Mouse (Mus musculus): Measurements from ENCODE around the gene Myh9. TPM values are rescaled to one million over a fixed set of nuclear protein-coding genes. Genes with fewer than 3 reads are reported as not detected.

Gene Myh9
- polyA plus RNA-seq, 1 experiment from 2014 or later, result 14.6 TPM

- peak overlapping the region; percentile 53; the same call in 1 of the 2 replicates for H3K27ac ChIP-seq
- WGBS, result 9% methylated on average over 10 of the region's 10 CpGs
- no peak for DNase-seq (ENCODE audit: low spot score)
- H3K4me2 ChIP-seq (replicated peaks), result peak overlapping the region; percentile 96
- peaks cover 36% of the 10 kb centered on the region for H3K4me1 ChIP-seq (replicated peaks; ENCODE audit: control insufficient read depth, insufficient read depth, low read length)
- H3K27me3 ChIP-seq (ENCODE audit: control insufficient read depth, insufficient read depth, low read length), result no peaks in the 10 kb centered on the region
- H3K9ac ChIP-seq, result peak overlapping the region; percentile 89; the same call in 1 of the 2 replicates
- no peaks in the 10 kb centered on the region for H3K36me3 ChIP-seq (replicated peaks; ENCODE audit: control insufficient read depth, insufficient read depth)
- no peaks in the 10 kb centered on the region for H3K9me3 ChIP-seq (ENCODE audit: control insufficient read depth, low read length)
- peak overlapping the region; percentile 95 for H3K4me3 ChIP-seq (replicated peaks; ENCODE audit: low read length)
- ATAC-seq (ENCODE audit: low FRiP score), result no peak
Observed at GRCm38 (mm10) chr15:77839529-77840286, 2.3 kb downstream of the Myh9 start.

DNA sequence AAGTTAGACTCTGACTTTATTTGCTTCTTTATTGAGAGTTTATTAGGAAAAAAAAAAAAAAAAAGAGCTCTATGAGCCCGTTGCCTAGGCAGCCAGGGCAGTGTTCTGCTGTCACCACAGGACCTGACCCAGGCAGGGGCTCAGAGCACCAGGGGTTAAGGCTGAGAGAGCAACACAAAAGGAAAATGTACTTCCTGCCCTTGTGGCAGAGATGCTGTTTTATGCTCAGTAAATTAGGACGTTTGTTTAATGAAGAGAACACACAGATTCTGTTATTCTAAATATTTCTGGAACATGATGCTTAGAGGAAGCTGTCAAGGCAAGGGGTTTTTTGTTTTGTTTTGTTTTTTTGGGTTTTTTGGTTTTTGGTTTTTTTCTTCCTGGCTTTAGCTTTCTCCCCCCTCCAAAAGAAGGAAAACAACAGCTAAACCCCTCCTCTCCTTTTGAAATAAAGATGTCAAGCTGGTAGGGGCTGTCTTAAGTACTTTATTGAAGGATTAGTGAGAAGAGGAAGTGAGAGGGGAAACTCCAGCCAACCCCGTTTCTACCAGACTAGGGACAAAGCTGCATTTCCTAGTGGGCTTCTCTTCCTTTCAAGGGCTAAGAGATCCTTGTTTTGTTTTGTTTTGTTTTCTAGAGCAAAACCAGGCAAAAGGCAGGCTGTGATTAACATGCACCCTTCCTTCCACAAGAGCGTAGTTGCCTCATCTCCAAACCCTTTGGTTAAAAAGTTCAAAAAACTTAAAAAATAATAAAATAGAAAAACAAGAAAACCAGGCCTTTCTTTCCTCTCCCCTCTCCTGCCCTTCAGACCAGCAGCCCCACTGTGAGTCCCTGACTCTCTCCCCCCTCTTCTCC, 3.2 kb downstream of the Myh9 start:
- Histone ChIP-seq H3K4me3 (replicated peaks; ENCODE audit: low read length) (no peak overlapping the region), H3K27ac (peak overlapping the region; percentile 53; the same call in 1 of the 2 replicates), H3K27me3 (ENCODE audit: control insufficient read depth, insufficient read depth, low read length) (no peaks in the 10 kb centered on the region), H3K9ac (no peak overlapping the region), H3K4me1 (replicated peaks; ENCODE audit: control insufficient read depth, insufficient read depth, low read length) (peaks cover 36% of the 10 kb centered on the region), H3K36me3 (replicated peaks; ENCODE audit: control insufficient read depth, insufficient read depth) (no peaks in the 10 kb centered on the region), H3K9me3 (ENCODE audit: control insufficient read depth, low read length) (no peaks in the 10 kb centered on the region), H3K4me2 (replicated peaks) (peak overlapping the region; percentile 96)
- WGBS, result 16% methylated on average over 4 of the region's 4 CpGs
- DNase-seq (ENCODE audit: low spot score) (no peak), ATAC-seq (ENCODE audit: low FRiP score) (no peak)

GRCm38 (mm10) chr15:77837444-77838117, 4.4 kb downstream of the Myh9 start:
- no peak for ATAC-seq (ENCODE audit: low FRiP score)
- Histone ChIP-seq H3K27ac (no peak overlapping the region), H3K4me3 (replicated peaks; ENCODE audit: low read length) (no peak overlapping the region), H3K36me3 (replicated peaks; ENCODE audit: control insufficient read depth, insufficient read depth) (no peaks in the 10 kb centered on the region), H3K9ac (no peak overlapping the region), H3K4me1 (replicated peaks; ENCODE audit: control insufficient read depth, insufficient read depth, low read length) (peaks cover 36% of the 10 kb centered on the region), H3K9me3 (ENCODE audit: control insufficient read depth, low read length) (no peaks in the 10 kb centered on the region), H3K4me2 (replicated peaks) (peak overlapping the region; percentile 4; the same call in 1 of the 2 replicates), H3K27me3 (ENCODE audit: control insufficient read depth, insufficient read depth, low read length) (no peaks in the 10 kb centered on the region)
- no peak for DNase-seq (ENCODE audit: low spot score)
- WGBS, result 81% methylated on average over 10 of the region's 10 CpGs

DNA sequence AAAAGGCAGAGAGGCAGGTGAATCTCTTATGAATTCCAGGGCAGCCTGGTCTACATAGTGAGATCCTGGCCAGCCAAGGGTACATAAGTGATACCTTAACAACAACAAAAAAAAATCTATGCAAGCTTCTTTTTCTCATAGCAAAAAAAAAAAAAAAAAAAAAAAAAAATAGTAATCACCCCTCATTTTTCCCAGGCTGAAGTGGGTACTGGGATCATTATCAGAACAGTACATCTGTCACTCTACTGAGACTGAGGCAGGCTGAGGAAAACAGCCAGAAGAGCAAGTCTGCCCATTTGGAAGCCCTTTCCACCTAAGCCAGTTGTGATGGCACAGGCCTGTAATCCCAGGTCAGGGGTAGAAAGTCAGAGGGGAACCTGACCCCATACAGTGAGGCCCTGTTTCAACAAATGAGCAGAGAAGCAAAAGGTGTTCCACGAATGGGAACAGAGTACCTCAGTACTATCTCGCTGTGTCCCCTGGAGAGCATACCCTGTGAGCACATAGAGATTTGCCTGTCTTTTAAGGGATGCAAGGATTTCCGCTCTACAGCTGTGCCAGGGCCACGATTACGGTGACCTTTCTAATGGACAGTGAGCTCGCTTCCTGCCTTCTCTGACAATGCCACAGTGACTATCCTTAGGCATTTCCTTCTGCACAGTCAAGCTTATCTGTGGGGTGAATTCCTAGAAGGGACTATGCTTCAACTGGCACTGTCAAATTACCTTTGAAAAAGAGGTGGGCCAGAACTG, 5.1 kb downstream of the Myh9 start:
- H3K9ac ChIP-seq, result 0 out of 2 replicates have a peak overlapping the region, but pooled peaks have one; percentile 11
- 72% methylated on average over 6 of the region's 6 CpGs for WGBS
- no peaks in the 10 kb centered on the region for H3K27me3 ChIP-seq (ENCODE audit: control insufficient read depth, insufficient read depth, low read length)
- H3K36me3 ChIP-seq (replicated peaks; ENCODE audit: control insufficient read depth, insufficient read depth), result no peaks in the 10 kb centered on the region
- no peak for DNase-seq (ENCODE audit: low spot score)
- H3K9me3 ChIP-seq (ENCODE audit: control insufficient read depth, low read length), result no peaks in the 10 kb centered on the region
- peaks cover 36% of the 10 kb centered on the region for H3K4me1 ChIP-seq (replicated peaks; ENCODE audit: control insufficient read depth, insufficient read depth, low read length)
- ATAC-seq (ENCODE audit: low FRiP score), result no peak
- no peak overlapping the region for H3K4me3 ChIP-seq (replicated peaks; ENCODE audit: low read length)
- no peak overlapping the region for H3K27ac ChIP-seq
- no peak overlapping the region for H3K4me2 ChIP-seq (replicated peaks)

DNA sequence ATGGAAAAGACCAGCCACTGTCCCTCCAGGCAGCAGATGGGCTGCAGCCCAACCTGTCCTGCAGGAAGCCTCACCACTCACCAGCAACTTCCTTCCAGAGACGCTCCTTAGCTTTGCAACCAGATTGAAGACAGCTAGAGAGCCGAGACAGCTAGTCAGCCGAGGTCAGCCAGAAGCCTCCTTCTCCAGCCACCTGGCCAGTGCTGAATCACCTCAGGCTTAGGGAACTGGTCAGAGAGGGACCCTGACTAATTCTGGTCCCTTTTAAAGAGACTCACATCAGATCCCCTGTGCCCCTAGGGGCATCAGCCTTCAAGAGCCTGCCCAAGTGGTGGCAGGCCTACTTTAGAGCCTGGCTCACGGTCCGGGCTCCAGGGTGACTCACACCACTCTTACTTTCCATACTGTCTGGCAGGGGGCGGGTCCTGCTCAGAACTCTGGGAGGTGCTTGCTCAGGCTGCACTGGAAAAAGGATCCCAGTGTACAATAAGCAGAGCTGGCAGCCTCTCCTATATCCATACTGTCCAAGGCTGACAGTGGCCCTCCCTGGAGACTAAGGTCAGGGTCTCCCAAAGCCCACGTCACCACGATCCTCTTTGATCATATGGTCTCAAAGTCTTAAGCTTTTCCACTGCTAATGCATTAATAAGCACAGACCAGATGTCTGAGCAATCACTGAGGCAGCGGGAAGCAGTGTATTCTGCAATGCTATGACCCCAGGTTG, 5.9 kb downstream of the Myh9 start:
- Histone ChIP-seq H3K27ac (no peak overlapping the region), H3K36me3 (replicated peaks; ENCODE audit: control insufficient read depth, insufficient read depth) (no peaks in the 10 kb centered on the region), H3K9ac (0 out of 2 replicates have a peak overlapping the region, but pooled peaks have one; percentile 11), H3K4me3 (replicated peaks; ENCODE audit: low read length) (no peak overlapping the region), H3K27me3 (ENCODE audit: control insufficient read depth, insufficient read depth, low read length) (no peaks in the 10 kb centered on the region), H3K4me2 (replicated peaks) (no peak overlapping the region), H3K4me1 (replicated peaks; ENCODE audit: control insufficient read depth, insufficient read depth, low read length) (peaks cover 36% of the 10 kb centered on the region), H3K9me3 (ENCODE audit: control insufficient read depth, low read length) (no peaks in the 10 kb centered on the region)
- no peak for ATAC-seq (ENCODE audit: low FRiP score)
- no peak for DNase-seq (ENCODE audit: low spot score)
- WGBS, result 62% methylated on average over 9 of the region's 9 CpGs

DNA sequence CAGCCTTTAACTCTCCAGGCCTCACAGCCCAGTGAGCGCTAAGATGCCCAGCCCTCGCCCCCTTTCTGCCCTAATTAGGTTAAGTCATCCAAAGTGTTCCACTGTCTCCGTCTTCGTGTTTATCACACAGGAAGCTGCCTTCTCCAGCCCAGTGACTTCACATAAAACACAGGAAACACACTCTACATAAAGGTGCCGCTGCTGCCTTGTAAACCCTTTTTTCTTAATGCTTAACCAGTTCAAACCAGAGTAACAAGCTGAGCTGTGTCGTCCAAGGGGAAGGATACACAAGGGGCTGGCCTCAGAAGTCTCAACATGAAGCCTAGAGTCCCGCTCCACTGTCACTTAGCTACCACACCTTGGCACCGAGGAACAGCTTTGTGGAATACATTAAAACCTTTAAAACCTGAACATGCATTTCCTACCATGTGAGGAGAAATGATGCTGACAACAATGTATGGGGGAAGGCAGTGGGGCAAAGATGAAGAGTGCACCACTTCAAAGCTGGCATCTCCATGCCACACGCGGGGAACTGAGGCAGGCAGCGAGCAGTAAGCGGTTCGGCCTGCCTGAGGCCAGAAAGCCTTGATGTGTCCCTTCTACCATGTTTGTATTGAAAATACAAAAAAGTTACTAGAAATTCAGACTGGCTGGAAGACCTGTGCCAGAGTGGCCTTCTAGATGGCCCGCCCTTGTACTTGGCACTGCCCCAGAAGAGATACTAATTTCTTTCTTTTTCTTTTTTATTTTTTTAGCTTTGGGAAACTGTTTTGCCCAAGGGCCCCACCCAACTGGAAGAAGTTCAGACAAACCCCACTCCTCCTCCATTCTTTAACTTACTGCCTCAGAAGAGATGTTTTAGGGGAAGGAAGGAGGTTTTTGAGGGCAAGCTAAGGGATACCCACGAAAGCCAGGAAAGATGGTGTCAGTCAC, 7.4 kb downstream of the Myh9 start:
- Histone ChIP-seq H3K27me3 (ENCODE audit: control insufficient read depth, insufficient read depth, low read length) (no peaks in the 10 kb centered on the region), H3K9me3 (ENCODE audit: control insufficient read depth, low read length) (no peaks in the 10 kb centered on the region), H3K9ac (no peak overlapping the region), H3K4me3 (replicated peaks; ENCODE audit: low read length) (no peak overlapping the region), H3K36me3 (replicated peaks; ENCODE audit: control insufficient read depth, insufficient read depth) (no peaks in the 10 kb centered on the region), H3K4me2 (replicated peaks) (no peak overlapping the region), H3K27ac (no peak overlapping the region), H3K4me1 (replicated peaks; ENCODE audit: control insufficient read depth, insufficient read depth, low read length) (peaks cover 21% of the 10 kb centered on the region)
- no peak for ATAC-seq (ENCODE audit: low FRiP score)
- WGBS, result 82% methylated on average over 15 of the region's 15 CpGs
- no peak for DNase-seq (ENCODE audit: low spot score)

DNA sequence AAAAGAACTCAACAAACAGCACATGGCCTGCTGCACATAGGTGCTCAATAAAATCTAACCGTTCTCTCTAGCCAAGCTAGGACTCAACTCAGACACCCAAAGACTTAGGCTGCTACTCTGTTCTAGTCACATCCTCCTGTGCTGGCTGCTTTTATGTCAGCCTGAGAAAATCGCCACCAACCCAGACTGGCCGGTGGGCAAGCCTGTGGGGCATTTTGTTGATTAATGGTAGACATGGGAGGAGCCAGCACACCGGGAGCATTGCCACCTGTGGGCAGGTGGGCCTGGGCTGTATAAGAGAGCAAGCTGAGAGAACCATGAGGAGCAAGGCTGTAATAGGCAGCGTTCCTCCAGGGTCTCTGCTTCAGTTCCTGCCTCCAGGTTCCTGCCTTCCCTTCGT, 8.2 kb downstream of the Myh9 start:
- H3K9me3 ChIP-seq (ENCODE audit: control insufficient read depth, low read length), result no peaks in the 10 kb centered on the region
- ATAC-seq (ENCODE audit: low FRiP score), result no peak
- peaks cover 13% of the 10 kb centered on the region for H3K4me1 ChIP-seq (replicated peaks; ENCODE audit: control insufficient read depth, insufficient read depth, low read length)
- H3K9ac ChIP-seq, result no peak overlapping the region
- no peak overlapping the region for H3K4me2 ChIP-seq (replicated peaks)
- no peaks in the 10 kb centered on the region for H3K36me3 ChIP-seq (replicated peaks; ENCODE audit: control insufficient read depth, insufficient read depth)
- no peaks in the 10 kb centered on the region for H3K27me3 ChIP-seq (ENCODE audit: control insufficient read depth, insufficient read depth, low read length)
- DNase-seq (ENCODE audit: low spot score), result no peak
- no peak overlapping the region for H3K4me3 ChIP-seq (replicated peaks; ENCODE audit: low read length)
- 92% methylated on average over 6 of the region's 6 CpGs for WGBS
- H3K27ac ChIP-seq, result no peak overlapping the region

- DNase-seq (ENCODE audit: low spot score) (no peak), ATAC-seq (ENCODE audit: low FRiP score) (no peak)
- H3K4me1 ChIP-seq (replicated peaks; ENCODE audit: control insufficient read depth, insufficient read depth, low read length), result peaks cover 8% of the 10 kb centered on the region; the same call in 1 of the 2 replicates
- H3K36me3 ChIP-seq (replicated peaks; ENCODE audit: control insufficient read depth, insufficient read depth), result no peaks in the 10 kb centered on the region
- no peak overlapping the region for H3K4me2 ChIP-seq (replicated peaks)
- H3K9me3 ChIP-seq (ENCODE audit: control insufficient read depth, low read length), result no peaks in the 10 kb centered on the region
- H3K27ac ChIP-seq, result no peak overlapping the region
- no peak overlapping the region for H3K4me3 ChIP-seq (replicated peaks; ENCODE audit: low read length)
- no peaks in the 10 kb centered on the region for H3K27me3 ChIP-seq (ENCODE audit: control insufficient read depth, insufficient read depth, low read length)
- H3K9ac ChIP-seq, result no peak overlapping the region
Observed at GRCm38 (mm10) chr15:77833083-77833482, 8.9 kb downstream of the Myh9 start.

All from hindbrain, embryonic 14.5 days (tissue).